Mouse (Mus musculus) midbrain, embryonic 10.5 days (tissue): ENCODE results near the gene Atrnl1. TPM values are rescaled to one million over a fixed set of nuclear protein-coding genes. Genes with fewer than 3 reads are reported as not detected.

Experiments
- DNase-seq: peaks from one replicate; pipeline ENCODE4 v3.0.0-alpha.2; 2017; ENCODE audit warnings: low spot score
- H3K27ac ChIP-seq: fragments of 300-500 bp; sonication (generic); replicated peaks from 2 replicates; pipeline ENCODE4 v1.5.1; 2016; ENCODE audit warnings: mild to moderate bottlenecking
- H3K27me3 ChIP-seq: fragments of 300-500 bp; sonication (generic); 2 replicates; pipeline ENCODE4 v1.6.1; 2016; ENCODE audit warnings: low read depth, mild to moderate bottlenecking; ENCODE audit not compliant: poor library complexity, severe bottlenecking
- H3K36me3 ChIP-seq: fragments of 300-500 bp; sonication (generic); 2 replicates; pipeline ENCODE4 v1.6.1; 2016; ENCODE audit warnings: mild to moderate bottlenecking, moderate library complexity
- H3K4me1 ChIP-seq: fragments of 300-500 bp; sonication (generic); 2 replicates; pipeline ENCODE4 v1.6.1; 2016
- H3K4me3 ChIP-seq: fragments of 300-500 bp; sonication (generic); 2 replicates; pipeline ENCODE4 v1.5.1; 2016; ENCODE audit warnings: mild to moderate bottlenecking, moderate library complexity
- H3K9me3 ChIP-seq: fragments of 300-500 bp; sonication (generic); replicated peaks from 2 replicates; pipeline ENCODE4 v1.6.1; 2016; ENCODE audit warnings: mild to moderate bottlenecking
- WGBS: fragments of 180-500 bp; shearing (Covaris S2); methylation state at CpG from one replicate; pipeline ENCODE4 v1.1.7; 2016; 5-methylcytosine and 5-hydroxymethylcytosine counted together
- microRNA-seq: library from miRNA; unstranded; fragments of <30 nt; microRNA quantifications from one replicate; pipeline ENCODE4, GENCODE M21; 2017
- polyA plus RNA-seq: library from polyadenylated mRNA; unstranded; fragments of >200 nt; fragmentation: Nextera tagmentation; extraction: Ambion mirVana; gene quantifications from 2 replicates; pipeline ENCODE4 v1.2.1, GENCODE M21; 2016

The Atrnl1 gene
- polyA plus RNA-seq, 1 experiment from 2014 or later, result 3.0 TPM

DNA sequence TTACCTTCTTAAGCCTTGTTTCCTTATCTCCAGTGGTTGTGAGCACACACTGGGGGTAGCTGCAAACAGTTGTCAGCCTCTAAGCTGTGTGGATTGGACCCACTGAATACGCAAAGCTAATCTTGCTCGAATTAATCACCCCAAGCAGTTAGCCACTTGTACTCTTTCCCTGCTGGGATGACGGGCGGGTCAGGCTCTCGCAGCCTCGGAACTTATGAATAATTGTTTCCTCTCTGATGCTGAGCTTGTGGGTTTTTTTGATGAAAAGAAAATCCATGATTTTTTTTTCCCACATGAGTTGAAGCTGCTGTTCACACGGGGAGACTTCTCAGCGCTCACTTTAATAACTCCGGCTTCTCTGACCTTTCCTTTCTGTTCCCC lies 554.8 kb downstream of the Atrnl1 start:
- DNase-seq, result no peak
- H3K27me3 ChIP-seq, result 0 out of 2 replicates have a peak, but pooled peaks cover 14% of the 10 kb centered on the region
- H3K9me3 ChIP-seq, result no peaks in the 10 kb centered on the region
- 49% methylated on average over 9 of the region's 9 CpGs for WGBS
- 0 out of 2 replicates have a peak overlapping the region, but pooled peaks have one; percentile 13 for H3K27ac ChIP-seq
- no peaks in the 10 kb centered on the region for H3K36me3 ChIP-seq
- no peak overlapping the region for H3K4me3 ChIP-seq
- peaks cover 26% of the 10 kb centered on the region for H3K4me1 ChIP-seq

DNA sequence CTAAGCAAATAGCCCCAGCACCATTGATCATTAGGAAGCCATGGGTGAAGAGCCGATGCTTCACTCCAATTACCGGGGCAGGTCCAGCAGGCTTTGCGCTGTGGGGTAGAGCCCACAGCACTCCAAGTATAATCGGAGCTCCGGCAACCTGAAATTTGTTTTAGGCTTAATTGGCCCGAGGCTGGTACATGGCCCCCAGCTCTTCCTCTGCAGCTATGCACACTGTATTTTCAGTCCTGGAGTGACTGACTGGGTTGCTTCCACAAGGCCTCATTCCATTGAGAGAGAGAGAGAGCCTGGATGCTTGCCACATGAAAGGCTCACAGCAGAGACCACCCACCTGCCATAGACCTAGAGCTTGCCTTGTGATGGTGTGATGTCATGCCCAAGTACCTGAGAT lies 555.3 kb downstream of the Atrnl1 start:
- Histone ChIP-seq H3K9me3 (no peaks in the 10 kb centered on the region), H3K4me1 (peaks cover 26% of the 10 kb centered on the region), H3K27ac (0 out of 2 replicates have a peak overlapping the region, but pooled peaks have one; percentile 13), H3K36me3 (no peaks in the 10 kb centered on the region), H3K27me3 (0 out of 2 replicates have a peak, but pooled peaks cover 14% of the 10 kb centered on the region), H3K4me3 (no peak overlapping the region)
- WGBS, result 79% methylated on average over 6 of the region's 6 CpGs
- no peak for DNase-seq

DNA sequence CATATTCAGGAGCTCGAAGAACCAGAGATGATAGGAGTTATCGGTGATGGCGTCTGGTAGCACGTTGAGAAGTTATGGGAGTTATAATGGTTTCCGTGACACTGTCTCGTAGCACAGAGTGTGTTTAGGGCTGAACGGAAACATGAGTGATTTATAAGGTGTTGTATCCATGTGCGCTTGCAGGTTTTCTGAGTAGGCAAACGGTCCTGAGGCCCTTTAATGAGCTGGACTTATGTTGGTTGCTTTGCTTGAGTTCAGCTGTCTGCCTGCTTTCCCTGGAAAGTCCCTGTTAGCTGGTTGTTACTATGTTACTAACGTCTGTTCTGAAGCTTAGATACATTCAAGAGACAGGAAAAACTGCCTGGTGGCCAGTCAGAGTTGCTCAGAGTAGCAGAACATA lies 567.6 kb downstream of the Atrnl1 start:
- no peaks in the 10 kb centered on the region for H3K9me3 ChIP-seq
- no peak for DNase-seq
- peaks cover 16% of the 10 kb centered on the region; the same call in 1 of the 2 replicates for H3K27me3 ChIP-seq
- WGBS, result 91% methylated on average over 10 of the region's 10 CpGs
- H3K27ac ChIP-seq, result no peak overlapping the region
- H3K4me1 ChIP-seq, result peaks cover 17% of the 10 kb centered on the region
- no peaks in the 10 kb centered on the region for H3K36me3 ChIP-seq
- H3K4me3 ChIP-seq, result no peak overlapping the region

DNA sequence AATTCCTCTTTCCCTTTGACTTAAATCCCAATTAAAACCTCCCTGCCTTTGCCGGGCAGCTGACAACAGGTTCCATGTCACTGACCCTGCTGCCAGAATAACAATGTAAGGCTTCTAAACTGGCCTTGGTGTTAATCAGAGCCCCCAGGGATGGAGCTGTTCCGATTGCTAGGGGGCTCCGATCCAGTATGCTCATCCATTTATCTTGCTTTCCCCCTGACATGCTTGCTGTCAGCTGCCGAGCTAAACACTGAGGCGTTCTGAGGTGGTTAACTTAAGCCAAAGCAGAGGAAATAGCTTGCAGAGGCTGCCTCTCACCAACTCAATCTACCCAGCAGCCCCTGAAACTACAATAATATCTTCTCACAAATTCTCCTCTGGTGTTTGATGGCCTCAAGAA lies 569.9 kb downstream of the Atrnl1 start:
- Histone ChIP-seq H3K9me3 (no peaks in the 10 kb centered on the region), H3K36me3 (no peaks in the 10 kb centered on the region), H3K27ac (no peak overlapping the region; the same call in 1 of the 2 replicates), H3K27me3 (peaks cover 16% of the 10 kb centered on the region; the same call in 1 of the 2 replicates), H3K4me1 (peaks cover 17% of the 10 kb centered on the region), H3K4me3 (0 out of 2 replicates have a peak overlapping the region, but pooled peaks have one; percentile 3)
- WGBS, result 4% methylated on average over 5 of the region's 5 CpGs
- peak; percentile 44 for DNase-seq

Small RNA genes within 50 kb of the gene (microRNA-seq; reads per million reads assigned to microRNA genes)
- 2.1 reads per million for gene Mir5623

Other genes starting within 250 kb of the Atrnl1 start
- 22.5 and 22.7 TPM in 2 replicates for gene Trub1, start 158.1 kb upstream of the Atrnl1 start, polyA plus RNA-seq